Mouse (Mus musculus) hindbrain, embryonic 16.5 days (tissue): Measurements from ENCODE around the gene Gsg1l. TPM values are rescaled to one million over a fixed set of nuclear protein-coding genes. Genes with fewer than 3 reads are reported as not detected.

Source experiments
- ATAC-seq: fragments of 200-750 bp; cut with Nextera tagmentation; 2 replicates; pipeline ENCODE4 v1.8.0; 2017; ENCODE audit warnings: moderate TSS enrichment, moderate library complexity
- H3K27ac ChIP-seq: fragments of 300-500 bp; sonication (generic); 2 replicates; pipeline ENCODE4 v1.5.1; 2014; ENCODE audit warnings: low read depth, mild to moderate bottlenecking, control low read depth, low read length, moderate library complexity
- H3K27me3 ChIP-seq: fragments of 300-500 bp; sonication (generic); replicated peaks from 2 replicates; pipeline ENCODE4 v1.6.1; 2014; ENCODE audit warnings: low read length; ENCODE audit not compliant: control insufficient read depth, insufficient read depth
- H3K36me3 ChIP-seq: fragments of 300-500 bp; sonication (generic); 2 replicates; pipeline ENCODE4 v1.6.1; 2014; ENCODE audit warnings: mild to moderate bottlenecking, low read length, moderate library complexity, mixed read lengths; ENCODE audit not compliant: control insufficient read depth, insufficient read depth
- H3K4me1 ChIP-seq: fragments of 300-500 bp; sonication (generic); 2 replicates; pipeline ENCODE4 v1.6.1; 2014; ENCODE audit warnings: low read depth, low read length; ENCODE audit not compliant: control insufficient read depth, insufficient read depth
- H3K4me2 ChIP-seq: fragments of 300-500 bp; sonication (generic); 2 replicates; pipeline ENCODE4 v1.6.1; 2014; ENCODE audit warnings: mild to moderate bottlenecking, low read length, control low read depth, moderate library complexity
- H3K4me3 ChIP-seq: fragments of 300-500 bp; sonication (generic); 2 replicates; pipeline ENCODE4 v1.5.1; 2014; ENCODE audit warnings: mild to moderate bottlenecking, low read length, control low read depth, moderate library complexity
- H3K9ac ChIP-seq: fragments of 300-500 bp; sonication (generic); 2 replicates; pipeline ENCODE4 v1.6.1; 2014; ENCODE audit warnings: low read depth, mild to moderate bottlenecking, control low read depth, low read length, moderate library complexity
- H3K9me3 ChIP-seq: fragments of 300-500 bp; sonication (generic); 2 replicates; pipeline ENCODE4 v1.6.1; 2014; ENCODE audit warnings: mild to moderate bottlenecking, low read length, moderate library complexity; ENCODE audit not compliant: control insufficient read depth
- WGBS: fragments of 180-500 bp; shearing (Covaris S2); extraction: QIAGEN DNeasy Blood & Tissue Kit; methylation state at CpG from one replicate; pipeline ENCODE4 v1.1.7; 2014; 5-methylcytosine and 5-hydroxymethylcytosine counted together
- polyA plus RNA-seq: library from polyadenylated mRNA; unstranded; fragments of >200 nt; fragmentation: Nextera tagmentation; extraction: Ambion mirVana; gene quantifications from 2 replicates; pipeline ENCODE4 v1.2.1, GENCODE M21; 2015

Gsg1l gene
- polyA plus RNA-seq, 1 experiment from 2014 or later: 16.9 TPM

GRCm38 (mm10) chr7:125953844-125954243 lies 128.4 kb downstream of the Gsg1l start:
- no peak overlapping the region for H3K4me3 ChIP-seq
- no peak overlapping the region for H3K9ac ChIP-seq
- no peak overlapping the region for H3K4me2 ChIP-seq
- H3K9me3 ChIP-seq: no peaks in the 10 kb centered on the region
- H3K4me1 ChIP-seq: peaks cover 12% of the 10 kb centered on the region
- H3K27ac ChIP-seq: no peak overlapping the region
- peak; percentile 12; the same call in 1 of the 2 replicates for ATAC-seq
- H3K36me3 ChIP-seq: no peaks in the 10 kb centered on the region
- WGBS: 53% methylated on average over 6 of the region's 6 CpGs
- no peaks in the 10 kb centered on the region for H3K27me3 ChIP-seq

GRCm38 (mm10) chr7:125951911-125952310 lies 130.3 kb downstream of the Gsg1l start:
- Histone ChIP-seq H3K27ac (no peak overlapping the region), H3K4me2 (no peak overlapping the region), H3K4me1 (peaks cover 15% of the 10 kb centered on the region), H3K4me3 (no peak overlapping the region), H3K36me3 (no peaks in the 10 kb centered on the region), H3K9me3 (no peaks in the 10 kb centered on the region), H3K27me3 (no peaks in the 10 kb centered on the region), H3K9ac (no peak overlapping the region)
- 71% methylated on average over 7 of the region's 7 CpGs for WGBS
- ATAC-seq: no peak

- Histone ChIP-seq H3K4me1 (peaks cover 2% of the 10 kb centered on the region; the same call in 1 of the 2 replicates), H3K4me2 (no peak overlapping the region), H3K4me3 (no peak overlapping the region), H3K9ac (no peak overlapping the region), H3K27ac (no peak overlapping the region), H3K36me3 (no peaks in the 10 kb centered on the region), H3K9me3 (no peaks in the 10 kb centered on the region), H3K27me3 (no peaks in the 10 kb centered on the region)
- no peak for ATAC-seq
- WGBS: 57% methylated on average over 4 of the region's 4 CpGs
Measured at GRCm38 (mm10) chr7:125948973-125949372, 133.2 kb downstream of the Gsg1l start.

GRCm38 (mm10) chr7:125945915-125946314 lies 136.3 kb downstream of the Gsg1l start:
- Histone ChIP-seq H3K9ac (no peak overlapping the region), H3K4me2 (no peak overlapping the region), H3K27ac (no peak overlapping the region), H3K36me3 (no peaks in the 10 kb centered on the region), H3K4me1 (peaks cover 6% of the 10 kb centered on the region; the same call in 1 of the 2 replicates), H3K27me3 (no peaks in the 10 kb centered on the region), H3K4me3 (no peak overlapping the region), H3K9me3 (no peaks in the 10 kb centered on the region)
- no peak for ATAC-seq
- 66% methylated on average over 8 of the region's 8 CpGs for WGBS

- no peak for ATAC-seq
- Histone ChIP-seq H3K9ac (no peak overlapping the region), H3K9me3 (no peaks in the 10 kb centered on the region), H3K27ac (no peak overlapping the region), H3K27me3 (no peaks in the 10 kb centered on the region), H3K4me1 (peaks cover 6% of the 10 kb centered on the region; the same call in 1 of the 2 replicates), H3K36me3 (no peaks in the 10 kb centered on the region), H3K4me2 (no peak overlapping the region), H3K4me3 (no peak overlapping the region)
- 92% methylated on average over 5 of the region's 5 CpGs for WGBS
Measured at GRCm38 (mm10) chr7:125944631-125945030, 137.6 kb downstream of the Gsg1l start.

- no peaks in the 10 kb centered on the region for H3K36me3 ChIP-seq
- H3K9me3 ChIP-seq: no peaks in the 10 kb centered on the region
- no peaks in the 10 kb centered on the region for H3K27me3 ChIP-seq
- H3K4me1 ChIP-seq: peaks cover 4% of the 10 kb centered on the region; the same call in 1 of the 2 replicates
- ATAC-seq: no peak
- no peak overlapping the region for H3K9ac ChIP-seq
- 86% methylated on average over 4 of the region's 4 CpGs for WGBS
- no peak overlapping the region for H3K4me3 ChIP-seq
- no peak overlapping the region for H3K27ac ChIP-seq
- H3K4me2 ChIP-seq: no peak overlapping the region
Measured at GRCm38 (mm10) chr7:125943511-125943910, 138.7 kb downstream of the Gsg1l start.

- H3K4me2 ChIP-seq: no peak overlapping the region
- 66% methylated on average over 6 of the region's 6 CpGs for WGBS
- no peak overlapping the region for H3K27ac ChIP-seq
- peaks cover 4% of the 10 kb centered on the region; the same call in 1 of the 2 replicates for H3K4me1 ChIP-seq
- no peaks in the 10 kb centered on the region for H3K27me3 ChIP-seq
- no peak overlapping the region for H3K9ac ChIP-seq
- no peaks in the 10 kb centered on the region for H3K9me3 ChIP-seq
- no peaks in the 10 kb centered on the region for H3K36me3 ChIP-seq
- no peak overlapping the region for H3K4me3 ChIP-seq
- peak; percentile 52; the same call in 1 of the 2 replicates for ATAC-seq
Measured at GRCm38 (mm10) chr7:125942365-125943090, 139.7 kb downstream of the Gsg1l start.

GRCm38 (mm10) chr7:125934319-125934718 lies 147.9 kb downstream of the Gsg1l start:
- Histone ChIP-seq H3K4me1 (peaks cover 23% of the 10 kb centered on the region), H3K27ac (no peak overlapping the region), H3K4me2 (no peak overlapping the region), H3K4me3 (no peak overlapping the region), H3K9me3 (no peaks in the 10 kb centered on the region), H3K36me3 (no peaks in the 10 kb centered on the region), H3K9ac (no peak overlapping the region), H3K27me3 (no peaks in the 10 kb centered on the region)
- no peak for ATAC-seq
- 52% methylated on average over 2 of the region's 2 CpGs for WGBS

GRCm38 (mm10) chr7:125933356-125934244 lies 148.6 kb downstream of the Gsg1l start:
- Histone ChIP-seq H3K4me2 (no peak overlapping the region), H3K27me3 (no peaks in the 10 kb centered on the region), H3K27ac (peak overlapping the region; percentile 5; the same call in 1 of the 2 replicates), H3K36me3 (no peaks in the 10 kb centered on the region), H3K4me1 (peaks cover 23% of the 10 kb centered on the region), H3K9me3 (no peaks in the 10 kb centered on the region), H3K9ac (no peak overlapping the region), H3K4me3 (no peak overlapping the region)
- peak; percentile 34; the same call in 1 of the 2 replicates for ATAC-seq
- WGBS: 27% methylated on average over 16 of the region's 16 CpGs
